Mouse (Mus musculus) urinary bladder, adult 18-20 months (tissue): ENCODE results near the gene Ldah.
A peak's percentile ranks its signal among the peaks of the same experiment; 100 is the strongest.
"Not testable (repeated sequence)": the region's sequence is repeated elsewhere in the genome, so short reads cannot be mapped to it uniquely, and the experiment has no call there.

Experiments
- DNase-seq, 2 experiments: peaks; one replicate each; pipeline ENCODE4 v3.0.0; 2022; ENCODE audit warnings: low spot score in 2 of 2, mixed read lengths in 2 of 2

Gene Ldah

DNA sequence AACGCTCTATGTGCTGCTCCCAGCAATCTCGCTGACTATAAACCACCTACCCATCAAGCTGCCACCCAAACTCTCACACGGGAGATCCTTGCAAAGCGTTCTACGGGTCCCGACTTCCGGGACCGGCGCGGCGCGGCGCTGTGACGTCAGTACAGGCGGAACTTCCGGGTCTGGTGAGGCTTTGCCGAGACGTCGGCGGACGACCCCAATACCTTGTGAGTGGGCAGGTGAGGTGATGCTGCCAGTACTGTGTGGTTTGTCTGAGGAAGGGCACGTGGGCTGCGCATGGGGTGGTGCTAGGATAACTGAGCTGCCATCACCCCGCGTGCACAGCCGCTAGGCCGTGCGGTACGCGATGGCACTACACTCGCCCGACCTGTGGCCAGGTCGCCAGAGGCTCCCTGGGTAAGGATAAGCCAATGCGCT, at the start of gene Ldah:
TSS of gene Ldah (plus strand) at position 130 of the 426 bp plus-strand sequence.
- DNase-seq = peak; percentile 75 to 91

DNA sequence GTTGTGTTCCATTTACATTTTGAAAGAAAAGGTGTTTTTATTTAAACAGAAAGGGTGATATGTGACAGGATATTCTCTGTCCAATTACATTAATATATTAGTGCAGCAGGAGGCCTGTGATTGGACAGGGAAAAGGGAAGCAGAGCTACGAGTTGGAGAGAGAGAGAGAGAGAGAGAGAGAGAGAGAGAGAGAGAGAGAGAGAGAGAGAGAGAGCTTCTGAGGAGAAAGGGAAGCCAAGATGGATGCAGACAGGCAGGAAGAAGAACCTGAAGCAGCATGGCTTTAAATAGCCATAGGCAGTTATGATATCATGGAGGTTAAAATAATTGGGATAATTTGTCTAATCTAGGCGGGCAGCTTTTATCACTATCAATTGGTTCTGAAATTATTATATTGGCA, 40.2 kb upstream of the Ldah start:
- DNase-seq = no peak

DNA sequence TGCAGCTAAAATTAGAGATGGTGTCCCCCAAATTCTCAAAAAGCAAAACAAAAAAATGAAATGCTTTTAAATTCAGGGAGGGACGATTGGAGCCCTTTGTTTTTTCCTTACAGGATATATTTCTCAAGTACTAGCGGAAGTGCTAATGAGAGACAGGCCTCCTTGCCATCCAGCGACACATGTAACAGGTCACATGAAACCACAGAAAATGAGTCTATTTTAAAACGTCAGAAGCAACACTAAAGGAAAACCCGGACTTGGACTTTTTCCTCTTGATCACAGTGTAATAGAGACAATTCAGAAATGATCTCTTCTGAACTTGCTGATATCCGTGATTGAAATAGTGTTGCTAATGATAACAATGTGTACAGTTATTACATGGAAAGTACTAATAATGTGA, 27.0 kb upstream of the Ldah start:
- no peak for DNase-seq

DNA sequence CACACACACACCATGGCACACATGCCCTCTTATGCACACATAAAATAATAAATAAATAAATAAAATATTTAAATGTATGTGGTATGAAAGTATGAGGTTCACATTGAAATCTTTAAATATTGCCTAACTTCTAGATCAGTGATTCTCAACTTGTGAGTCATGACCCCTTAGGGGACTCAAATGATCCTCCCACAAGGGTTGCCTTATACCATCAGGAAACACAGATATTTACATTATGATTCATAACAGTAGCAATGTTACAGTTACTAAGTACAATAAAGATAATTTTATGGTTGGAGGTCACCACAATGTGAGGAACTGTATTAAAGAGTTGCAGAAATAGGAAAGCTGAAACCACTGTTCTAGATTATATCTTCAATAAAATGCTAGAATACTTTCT, 26.2 kb upstream of the Ldah start:
- no peak for DNase-seq

DNA sequence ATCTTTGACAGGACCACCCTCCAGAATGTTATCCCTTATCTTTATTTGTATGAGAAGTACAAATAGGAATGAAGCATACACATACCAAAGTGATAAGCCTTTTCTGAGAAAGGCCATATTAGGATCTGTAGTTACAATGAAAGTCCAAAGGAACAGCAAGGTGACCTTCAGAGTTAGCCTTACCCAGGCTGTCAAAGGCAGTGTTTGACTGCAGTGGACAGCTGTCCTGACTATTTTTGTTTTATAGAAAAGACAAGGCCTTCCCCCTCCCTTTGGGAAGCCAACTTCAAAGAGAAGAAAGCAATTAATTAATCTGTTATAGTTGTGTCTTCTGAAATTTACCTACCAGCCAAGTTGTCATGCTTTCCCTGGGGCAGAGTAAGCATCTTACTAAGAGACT, 23.4 kb upstream of the Ldah start:
- no peak for DNase-seq

DNA sequence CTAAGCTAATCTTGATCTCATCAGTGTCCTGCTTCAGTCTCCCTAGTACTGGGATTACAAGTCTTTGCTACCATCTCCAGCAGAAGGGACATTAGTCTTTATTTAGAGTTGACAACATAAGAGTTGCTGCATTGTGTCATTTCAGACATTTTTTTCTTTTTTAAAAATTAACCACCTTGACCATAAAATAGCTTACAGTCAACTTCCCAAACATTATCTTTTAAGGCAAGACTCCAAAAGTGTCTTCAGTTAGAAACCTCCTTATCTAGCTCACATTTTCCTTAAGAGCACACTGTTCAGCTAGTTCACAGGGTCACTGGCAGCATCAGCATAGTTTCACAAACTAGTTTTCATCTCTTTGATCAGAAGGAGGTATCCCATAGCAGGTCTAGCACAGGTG, 19.7 kb upstream of the Ldah start:
- no peak for DNase-seq

DNA sequence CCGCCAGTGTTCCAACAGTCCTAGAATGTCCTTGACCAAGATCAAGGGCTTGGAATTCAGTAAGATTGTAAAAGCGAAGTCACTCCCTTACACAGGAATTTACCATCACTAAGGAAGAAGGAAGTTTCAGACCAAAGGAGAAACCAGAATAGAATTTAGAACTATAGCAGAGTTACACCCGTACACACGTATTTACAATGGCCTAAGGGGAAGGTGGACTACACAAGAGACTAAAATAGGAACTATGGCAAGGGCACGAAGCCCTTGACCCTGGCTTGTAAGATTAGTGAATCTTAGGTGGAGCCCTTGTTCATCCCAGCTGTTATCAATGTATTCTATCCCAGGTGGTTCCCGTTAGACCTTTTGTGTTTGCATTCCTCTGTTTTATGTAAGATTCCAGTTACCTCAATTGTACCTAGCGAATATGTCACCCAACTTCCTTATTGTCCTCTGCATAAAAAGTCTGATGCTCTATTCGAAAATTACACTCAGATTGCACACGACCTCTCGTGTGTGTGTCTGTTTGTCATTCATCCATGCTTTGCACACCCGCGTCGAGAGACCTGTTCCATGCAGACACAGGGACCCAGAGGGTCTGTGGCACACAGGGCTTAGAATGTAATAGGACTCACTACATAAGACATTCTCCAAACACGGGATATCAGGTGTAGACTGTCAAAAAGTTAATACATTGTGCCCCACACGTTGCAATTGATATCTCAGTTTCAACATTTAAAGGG, 18.9 kb upstream of the Ldah start:
- not testable (repeated sequence) for DNase-seq

DNA sequence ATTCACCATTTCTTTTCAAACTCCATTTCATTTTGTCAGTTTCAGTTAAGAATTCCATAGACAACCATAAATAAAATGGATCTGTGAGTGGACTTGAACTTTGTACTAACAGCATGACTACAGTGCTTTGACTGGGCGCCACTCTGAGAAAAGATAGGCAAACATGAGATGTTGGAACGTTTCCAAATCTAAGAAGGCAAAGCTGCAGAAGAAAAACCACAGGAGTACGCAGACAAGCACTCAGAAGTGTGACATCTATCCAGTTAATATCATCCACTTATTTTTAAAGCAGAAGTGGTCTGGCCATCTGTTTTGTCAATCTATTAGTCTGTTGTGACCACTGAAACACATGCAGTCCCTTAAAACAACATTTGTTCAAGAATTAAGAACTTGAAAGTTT, 18.2 kb upstream of the Ldah start:
- no peak for DNase-seq

DNA sequence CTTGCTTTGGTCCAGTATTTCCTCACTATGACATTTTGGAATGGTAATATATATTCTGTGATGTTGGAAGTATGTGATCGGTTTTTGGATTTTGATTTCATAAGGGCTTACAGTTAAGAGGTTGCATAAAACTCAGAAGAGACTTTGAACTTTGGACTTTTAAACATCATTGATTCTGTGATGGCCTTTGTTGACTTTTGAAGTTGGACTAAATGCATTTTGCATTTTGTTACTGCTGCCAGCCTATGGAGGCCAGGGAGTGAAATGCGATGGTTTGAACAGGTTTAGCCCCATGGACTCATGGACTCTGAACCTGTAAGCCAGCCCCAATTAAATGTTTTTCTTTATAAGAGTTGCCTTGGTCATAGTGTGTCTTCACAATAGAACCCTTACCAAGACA, 2.2 kb upstream of the Ldah start:
- DNase-seq = no peak

DNA sequence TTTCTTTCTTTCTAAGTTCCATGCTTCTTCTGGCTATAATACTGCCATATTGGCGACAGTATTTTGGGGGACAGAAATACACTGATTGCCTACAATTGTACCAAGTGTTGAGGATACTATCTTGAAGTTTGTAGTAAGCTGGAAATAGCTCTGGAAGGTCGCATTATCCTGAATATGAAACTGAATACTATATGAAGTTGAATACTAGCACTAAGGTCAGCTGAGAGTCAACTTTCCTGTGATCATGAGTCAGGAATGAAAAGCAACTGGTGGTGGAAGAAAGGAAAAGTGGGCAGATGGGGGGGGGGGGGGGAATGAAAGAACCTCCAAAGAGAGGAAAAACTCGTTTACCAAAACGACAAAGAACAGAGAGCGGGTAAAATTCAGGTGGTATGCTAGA, 329 bp upstream of the Ldah start:
- DNase-seq = no peak

DNA sequence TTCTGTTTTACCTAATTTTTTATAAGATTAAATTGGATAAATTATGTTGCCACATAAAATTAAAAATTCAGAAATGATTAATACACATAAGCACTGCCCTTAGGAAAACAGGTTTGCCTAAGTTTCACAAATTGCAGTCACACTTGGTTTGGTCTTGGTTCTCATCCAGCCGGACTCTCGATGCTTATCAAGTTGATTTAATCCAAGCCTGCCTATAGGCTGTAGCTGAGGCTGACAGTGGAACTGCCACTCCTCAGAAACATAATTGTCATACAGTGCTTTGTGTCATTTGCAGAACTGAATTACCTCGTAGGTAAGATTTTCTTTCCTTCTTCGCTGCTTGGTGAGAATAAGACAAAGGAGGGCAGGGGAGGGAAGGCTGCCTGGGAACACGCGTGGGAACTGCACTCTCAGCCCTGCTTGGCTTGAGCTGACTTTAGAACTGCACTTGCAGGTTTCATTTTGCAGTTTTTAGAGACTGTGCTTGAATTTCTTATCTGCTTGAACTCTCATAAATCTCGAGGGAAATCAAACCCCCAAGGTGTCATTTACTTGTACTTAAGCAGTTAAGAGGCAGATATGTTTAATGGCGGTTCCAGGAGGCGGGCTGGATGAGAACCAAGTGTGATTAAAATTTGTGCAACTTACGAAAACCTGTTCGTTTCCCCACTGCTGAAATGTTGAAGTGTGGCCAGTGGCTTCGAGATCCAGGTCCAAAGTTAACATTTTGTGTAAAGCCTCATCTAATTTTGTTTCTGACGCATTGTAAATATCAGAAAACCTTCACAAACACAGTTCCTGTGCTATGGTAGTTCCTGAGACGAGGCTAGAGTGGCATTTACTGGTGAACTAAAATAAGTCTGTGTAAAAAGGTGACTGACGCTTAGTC, 8.7 kb downstream of the Ldah start:
- DNase-seq = no peak

DNA sequence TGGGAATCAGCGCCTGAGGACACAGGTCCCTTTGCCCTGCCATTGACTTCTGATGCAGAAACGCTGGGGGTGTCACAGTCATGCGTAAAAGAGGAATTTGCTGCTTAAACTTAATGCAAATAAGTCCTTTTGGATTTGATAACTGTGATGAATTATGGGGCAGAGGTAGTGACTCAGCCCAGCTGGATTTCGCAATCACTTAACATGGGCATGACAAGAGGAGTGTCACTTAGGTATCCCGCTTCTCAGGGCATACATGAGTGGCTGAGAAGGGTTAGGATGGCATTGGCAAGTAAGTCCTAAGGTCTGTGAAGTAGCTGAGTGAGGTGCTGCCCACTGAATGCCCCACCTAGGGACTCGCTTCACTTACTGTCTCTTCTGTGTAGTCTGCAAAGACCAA, 15.1 kb downstream of the Ldah start:
- peak in 1 of 2 experiments; percentile 9 for DNase-seq

DNA sequence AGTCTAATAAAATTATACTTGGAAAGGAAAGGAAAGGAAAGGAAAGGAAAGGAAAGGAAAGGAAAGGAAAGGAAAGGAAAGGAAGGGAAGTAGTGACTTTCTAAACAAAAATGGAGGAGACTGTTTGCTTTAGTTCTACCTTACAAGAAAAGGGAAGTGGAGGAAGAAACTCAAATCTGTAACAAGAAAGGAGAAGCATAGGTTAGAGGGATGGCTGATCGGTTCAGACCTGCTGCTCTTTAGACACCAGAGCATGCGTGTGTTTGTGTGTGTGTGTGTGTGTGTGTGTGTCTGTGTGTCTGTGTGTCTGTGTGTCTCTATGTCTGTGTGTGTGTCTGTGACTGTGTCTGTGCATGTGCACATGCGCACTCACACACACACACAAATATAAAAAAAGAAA, 23.2 kb downstream of the Ldah start:
- no peak for DNase-seq

DNA sequence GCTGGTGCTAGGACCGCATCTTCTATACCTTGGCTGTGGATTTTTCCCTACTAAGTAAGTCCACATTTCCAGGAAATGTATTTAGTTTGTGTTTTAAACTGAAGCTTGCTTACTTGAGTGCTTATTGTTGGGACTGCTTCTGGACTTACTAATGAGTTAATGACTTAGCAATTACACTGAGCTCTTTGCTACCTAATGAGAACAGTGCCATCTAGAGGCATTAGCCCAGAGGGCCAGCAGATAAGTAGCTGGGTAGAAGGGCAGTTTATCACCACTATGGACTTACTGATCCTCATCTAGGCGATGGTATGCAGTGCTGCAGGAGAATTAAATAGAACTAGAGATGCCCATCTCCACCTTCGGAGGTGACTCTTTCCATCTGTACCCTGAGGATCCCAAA, 24.8 kb downstream of the Ldah start:
- no peak for DNase-seq

DNA sequence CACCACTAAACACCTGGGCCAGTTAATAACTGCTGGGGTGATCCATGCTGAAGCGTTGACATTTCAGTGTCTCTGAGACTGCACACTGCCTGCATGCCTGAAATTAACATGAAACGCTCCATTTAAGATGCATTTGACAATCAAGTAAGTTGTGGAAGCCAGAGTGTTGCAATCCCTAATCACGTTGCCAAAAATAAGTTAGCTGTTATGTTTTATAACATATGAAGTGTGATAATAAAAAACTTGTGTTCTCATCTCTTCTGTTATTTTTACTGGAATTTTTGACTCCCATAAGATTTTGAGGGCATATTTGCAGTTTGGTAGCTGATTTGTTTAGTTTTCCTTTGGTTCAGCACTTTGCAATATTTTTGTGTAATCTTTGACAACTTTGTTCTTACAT, 34.3 kb downstream of the Ldah start:
- DNase-seq = no peak

DNA sequence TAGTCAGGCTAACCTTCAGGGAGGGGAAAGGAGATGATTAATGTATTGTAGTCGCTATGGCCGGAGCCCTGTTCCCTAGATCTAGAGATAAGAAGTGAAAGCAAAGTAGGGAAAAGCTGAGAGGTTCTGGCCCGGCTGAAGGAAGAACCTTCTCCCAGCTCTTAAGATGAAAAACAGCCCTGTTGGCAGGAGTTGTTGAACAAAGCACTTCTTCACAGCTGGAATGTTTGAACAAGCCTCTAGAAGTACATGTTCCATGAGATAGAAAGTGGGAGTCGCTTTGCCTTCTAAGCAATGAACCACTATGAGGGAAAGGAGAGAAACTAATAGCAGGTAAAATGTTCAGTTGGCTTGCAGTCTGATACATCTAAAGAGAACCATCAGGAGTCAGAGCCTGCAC, 36.8 kb downstream of the Ldah start:
- no peak for DNase-seq

DNA sequence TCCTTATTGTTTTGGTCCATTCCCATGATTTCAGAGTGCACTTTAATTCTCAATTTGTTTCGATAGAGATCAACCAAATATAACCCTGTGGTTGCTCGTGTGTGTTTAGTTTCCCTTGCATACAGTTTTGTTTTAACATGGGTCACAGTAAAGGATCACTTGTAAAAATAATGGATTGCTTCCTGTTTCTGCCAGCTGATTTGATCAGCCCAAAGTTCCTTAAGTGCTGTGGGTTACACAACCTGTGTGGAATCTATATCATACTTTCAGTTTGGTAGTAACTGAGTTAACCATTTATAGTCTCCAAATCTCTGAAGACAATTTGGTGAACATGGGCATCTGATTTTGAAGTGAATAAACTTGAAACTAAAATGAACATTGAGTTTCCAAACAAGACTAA, 52.4 kb downstream of the Ldah start:
- DNase-seq = no peak

DNA sequence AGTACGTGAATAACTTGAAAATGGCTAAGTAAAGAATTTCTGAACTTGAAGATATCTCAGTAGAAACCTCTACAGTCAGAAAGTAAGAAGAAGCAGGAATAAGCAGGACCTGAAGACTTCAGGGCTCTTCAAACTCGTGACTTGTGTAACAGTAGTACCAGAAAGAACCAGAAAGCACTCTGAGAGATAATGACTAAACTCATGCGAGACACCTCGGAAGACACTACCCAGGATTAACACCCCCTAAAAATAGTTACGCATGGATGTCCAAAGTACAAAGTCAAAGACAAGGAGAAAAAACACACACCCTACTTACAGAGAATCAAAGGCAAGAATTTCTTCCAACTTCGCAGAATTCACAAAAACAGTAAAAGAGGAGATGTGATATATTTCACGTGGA, 58.4 kb downstream of the Ldah start:
- DNase-seq = no peak

DNA sequence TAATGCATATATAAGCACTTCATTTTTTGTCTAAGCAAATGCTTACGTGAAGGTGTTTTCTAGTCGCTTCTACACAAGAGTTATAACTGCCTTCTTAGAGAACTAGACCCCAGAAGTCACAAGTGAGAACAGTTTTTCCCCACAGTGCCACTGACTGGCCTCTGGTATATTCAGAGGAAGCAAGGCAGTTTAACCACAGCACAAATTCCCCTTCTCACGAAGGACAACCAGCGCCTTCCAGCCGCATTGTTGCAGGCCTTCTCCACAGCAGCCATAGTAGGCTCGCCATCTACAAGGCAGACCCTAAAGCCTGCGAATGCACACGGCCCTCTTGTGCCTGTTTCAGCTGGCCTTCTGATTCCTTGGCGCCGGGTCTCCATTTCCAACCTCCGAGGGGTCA, 61.7 kb downstream of the Ldah start:
- no peak for DNase-seq

DNA sequence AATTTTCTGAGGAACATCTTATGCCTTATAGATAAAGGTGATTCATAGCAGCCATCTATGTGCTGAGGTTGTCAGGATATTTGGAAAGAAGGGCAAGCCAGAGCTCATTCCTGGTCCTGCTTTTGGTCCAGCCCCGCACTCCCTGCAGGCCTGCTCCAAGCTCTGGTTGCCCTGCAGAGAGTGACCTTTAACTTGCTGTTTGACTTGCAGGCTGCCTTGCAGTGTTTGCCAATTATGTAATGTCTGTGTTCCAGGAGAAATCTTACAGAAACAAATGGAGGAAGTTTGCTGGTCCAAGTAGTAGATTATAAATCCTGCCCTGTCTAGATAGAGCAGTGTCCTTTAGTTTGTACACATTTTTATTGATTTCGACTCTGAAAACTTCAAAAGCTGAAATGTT, 63.5 kb downstream of the Ldah start:
- DNase-seq = no peak

DNA sequence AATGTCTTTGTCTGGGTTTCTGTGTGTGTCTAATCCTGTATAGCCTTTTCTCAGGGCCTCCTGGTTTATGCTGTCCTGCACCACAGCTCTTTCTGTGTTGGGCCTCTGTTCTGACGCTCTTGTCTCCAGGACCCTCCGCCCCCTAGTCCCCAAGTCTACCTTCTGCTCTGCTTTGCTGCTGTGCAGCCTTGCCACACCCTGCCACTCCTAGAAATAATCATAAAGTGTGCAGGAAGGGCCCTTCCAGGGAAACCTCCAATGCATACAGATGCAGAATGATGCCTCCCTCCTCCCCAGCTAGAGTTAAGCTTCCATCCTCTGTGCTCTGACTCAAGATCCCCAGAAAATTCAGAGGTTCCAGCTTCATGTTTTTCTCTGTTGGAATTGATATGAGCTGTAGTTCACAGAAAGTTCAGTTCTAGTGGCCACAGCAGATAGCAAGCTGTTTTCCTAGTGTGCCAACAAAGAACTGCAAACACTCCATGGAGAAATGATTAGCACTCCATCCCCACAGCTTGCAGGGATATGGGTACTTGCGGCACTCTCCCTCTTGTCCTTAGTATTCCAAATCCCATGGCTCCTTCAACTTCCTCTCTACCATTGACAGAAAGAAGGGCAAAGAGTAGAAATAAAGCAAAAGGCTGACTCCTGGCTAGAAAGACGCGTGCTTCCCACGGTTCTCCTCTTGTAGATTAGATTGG, 65.7 kb downstream of the Ldah start:
- no peak for DNase-seq

DNA sequence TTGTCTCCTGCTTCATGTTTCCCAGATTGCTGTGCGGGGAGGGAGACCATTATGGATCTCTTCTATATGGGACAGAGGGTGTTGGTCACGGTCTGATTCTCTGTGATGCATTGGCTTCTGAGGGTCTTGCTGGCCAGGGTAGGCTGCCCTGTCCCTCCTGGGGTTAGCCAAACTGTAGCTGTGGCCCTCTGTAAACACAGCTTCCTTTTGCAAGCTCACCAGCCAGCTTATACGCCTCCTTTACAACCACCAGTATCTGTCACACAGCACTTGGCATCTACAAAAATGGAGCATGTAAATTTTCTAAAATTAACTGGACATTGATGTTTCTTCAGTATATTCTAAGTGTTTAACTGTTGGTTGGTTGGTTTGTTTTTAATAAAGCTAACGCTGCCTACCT, 67.5 kb downstream of the Ldah start:
- DNase-seq = no peak
